Mouse (Mus musculus): ENCODE results near the gene Grik1.
A peak's percentile ranks its signal among the peaks of the same experiment; 100 is the strongest.

Grik1 gene

GRCm38 (mm10) chr16:87957449-87957848 lies 332.6 kb downstream of the Grik1 start:
- DNase-seq (ENCODE audit: extremely low spot score): no peak

GRCm38 (mm10) chr16:87956178-87956577 lies 333.9 kb downstream of the Grik1 start:
- no peak for DNase-seq (ENCODE audit: extremely low spot score)

- DNase-seq (ENCODE audit: extremely low spot score): no peak
Observed at GRCm38 (mm10) chr16:87954715-87955441, 335.2 kb downstream of the Grik1 start.

GRCm38 (mm10) chr16:87953176-87953575 lies 336.9 kb downstream of the Grik1 start:
- no peak for DNase-seq (ENCODE audit: extremely low spot score)

GRCm38 (mm10) chr16:87949881-87950280 lies 340.2 kb downstream of the Grik1 start:
- no peak for DNase-seq (ENCODE audit: extremely low spot score)

- DNase-seq (ENCODE audit: extremely low spot score): no peak
Observed at GRCm38 (mm10) chr16:87948122-87948521, 341.9 kb downstream of the Grik1 start.

GRCm38 (mm10) chr16:87944318-87944717 lies 345.7 kb downstream of the Grik1 start:
- no peak for DNase-seq (ENCODE audit: extremely low spot score)

- no peak for DNase-seq (ENCODE audit: extremely low spot score)
Observed at GRCm38 (mm10) chr16:87942103-87942865, 347.8 kb downstream of the Grik1 start.

GRCm38 (mm10) chr16:87934685-87935084 lies 355.4 kb downstream of the Grik1 start:
- DNase-seq (ENCODE audit: extremely low spot score): no peak

GRCm38 (mm10) chr16:87931358-87931757 lies 358.7 kb downstream of the Grik1 start:
- no peak for DNase-seq (ENCODE audit: extremely low spot score)

GRCm38 (mm10) chr16:87930519-87930918 lies 359.5 kb downstream of the Grik1 start:
- DNase-seq (ENCODE audit: extremely low spot score): no peak

- no peak for DNase-seq (ENCODE audit: extremely low spot score)
Observed at GRCm38 (mm10) chr16:87928671-87929070, 361.4 kb downstream of the Grik1 start.

- DNase-seq (ENCODE audit: extremely low spot score): no peak
Observed at GRCm38 (mm10) chr16:87917897-87918296, 372.2 kb downstream of the Grik1 start.

- DNase-seq (ENCODE audit: extremely low spot score): peak; percentile 35
Observed at GRCm38 (mm10) chr16:87917157-87917546, 372.9 kb downstream of the Grik1 start.

- DNase-seq (ENCODE audit: extremely low spot score): peak; percentile 19
Observed at GRCm38 (mm10) chr16:87916209-87917156, 373.6 kb downstream of the Grik1 start.

GRCm38 (mm10) chr16:87915156-87915555 lies 374.9 kb downstream of the Grik1 start:
- no peak for DNase-seq (ENCODE audit: extremely low spot score)

- no peak for DNase-seq (ENCODE audit: extremely low spot score)
Observed at GRCm38 (mm10) chr16:87913781-87914180, 376.3 kb downstream of the Grik1 start.

GRCm38 (mm10) chr16:87911201-87911600 lies 378.9 kb downstream of the Grik1 start:
- DNase-seq (ENCODE audit: extremely low spot score): no peak

GRCm38 (mm10) chr16:87902049-87902448 lies 388.0 kb downstream of the Grik1 start:
- no peak for DNase-seq (ENCODE audit: extremely low spot score)

- DNase-seq (ENCODE audit: extremely low spot score): no peak
Observed at GRCm38 (mm10) chr16:87901189-87901588, 388.9 kb downstream of the Grik1 start.

GRCm38 (mm10) chr16:87875927-87876326 lies 414.1 kb downstream of the Grik1 start:
- DNase-seq (ENCODE audit: extremely low spot score): no peak

- DNase-seq (ENCODE audit: extremely low spot score): no peak
Observed at GRCm38 (mm10) chr16:87864526-87864925, 425.5 kb downstream of the Grik1 start.

All from embryo, embryonic 9.5 days (tissue).